Mouse (Mus musculus) heart, embryonic 14.5 days (tissue): ENCODE data around the gene Nme6. TPM values are rescaled to one million over a fixed set of nuclear protein-coding genes. Genes with fewer than 3 reads are reported as not detected.

Experiments
- ATAC-seq: fragments of 200-750 bp; cut with Nextera tagmentation; 2 replicates; pipeline ENCODE4 v1.8.0; 2017; ENCODE audit warnings: low read depth, moderate TSS enrichment; ENCODE audit not compliant: insufficient number of reproducible peaks, insufficient read depth, low FRiP score
- H3K27ac ChIP-seq, 2 experiments: fragments of 200-500 bp in 1 of 2; fragments of 300-500 bp in 1 of 2; sonication (generic) in 1 of 2; replicated peaks in 1 of 2; 2 replicates each; pipeline ENCODE4 v1.5.1; 2012 to 2014; ENCODE audit warnings: low read depth in 2 of 2, low read length in 2 of 2, control low read depth in 1 of 2, mild to moderate bottlenecking in 1 of 2, mixed read lengths in 1 of 2; ENCODE audit not compliant: control insufficient read depth in 1 of 2, insufficient read depth in 1 of 2
- H3K27me3 ChIP-seq: fragments of 300-500 bp; sonication (generic); 2 replicates; pipeline ENCODE4 v1.6.1; 2014; ENCODE audit warnings: mild to moderate bottlenecking, low read length, control low read depth; ENCODE audit not compliant: control insufficient read depth, insufficient read depth
- H3K36me3 ChIP-seq: fragments of 300-500 bp; sonication (generic); 2 replicates; pipeline ENCODE4 v1.6.1; 2014; ENCODE audit warnings: mild to moderate bottlenecking, control low read depth, low read length, mixed read lengths; ENCODE audit not compliant: control insufficient read depth, insufficient read depth
- H3K4me1 ChIP-seq, 2 experiments: fragments of 200-500 bp in 1 of 2; fragments of 300-500 bp in 1 of 2; sonication (generic) in 1 of 2; 2 replicates each; pipeline ENCODE4 v1.6.1; 2012 to 2014; ENCODE audit warnings: low read length in 2 of 2, control low read depth in 1 of 2, mixed read lengths in 1 of 2; ENCODE audit not compliant: control insufficient read depth in 2 of 2, insufficient read depth in 2 of 2
- H3K4me2 ChIP-seq: fragments of 300-500 bp; sonication (generic); 2 replicates; pipeline ENCODE4 v1.6.1; 2014; ENCODE audit warnings: mild to moderate bottlenecking, low read length
- H3K4me3 ChIP-seq, 2 experiments: fragments of 200-500 bp in 1 of 2; fragments of 300-500 bp in 1 of 2; sonication (generic) in 1 of 2; 2 replicates each; pipeline ENCODE4 v1.5.1; 2012 to 2014; ENCODE audit warnings: low read length in 2 of 2, mild to moderate bottlenecking in 2 of 2, control low read depth in 1 of 2, low read depth in 1 of 2, moderate library complexity in 1 of 2; ENCODE audit not compliant: control insufficient read depth in 1 of 2, insufficient read depth in 1 of 2
- H3K9ac ChIP-seq: fragments of 300-500 bp; sonication (generic); 2 replicates; pipeline ENCODE4 v1.6.1; 2014; ENCODE audit warnings: mild to moderate bottlenecking, low read length
- H3K9me3 ChIP-seq: fragments of 300-500 bp; sonication (generic); 2 replicates; pipeline ENCODE4 v1.6.1; 2016; ENCODE audit warnings: low read length, control low read depth; ENCODE audit not compliant: control insufficient read depth
- WGBS: fragments of 180-500 bp; shearing (Covaris S2); extraction: QIAGEN DNeasy Blood & Tissue Kit; methylation state at CpG from one replicate; pipeline ENCODE4 v1.1.7; 2014; 5-methylcytosine and 5-hydroxymethylcytosine counted together
- polyA plus RNA-seq: library from polyadenylated mRNA; unstranded; fragments of >200 nt; fragmentation: Nextera tagmentation; extraction: Ambion mirVana; gene quantifications from 2 replicates; pipeline ENCODE4 v1.2.1, GENCODE M21; 2014

Gene Nme6
- polyA plus RNA-seq, 1 experiment from 2014 or later = 62.3 TPM

DNA sequence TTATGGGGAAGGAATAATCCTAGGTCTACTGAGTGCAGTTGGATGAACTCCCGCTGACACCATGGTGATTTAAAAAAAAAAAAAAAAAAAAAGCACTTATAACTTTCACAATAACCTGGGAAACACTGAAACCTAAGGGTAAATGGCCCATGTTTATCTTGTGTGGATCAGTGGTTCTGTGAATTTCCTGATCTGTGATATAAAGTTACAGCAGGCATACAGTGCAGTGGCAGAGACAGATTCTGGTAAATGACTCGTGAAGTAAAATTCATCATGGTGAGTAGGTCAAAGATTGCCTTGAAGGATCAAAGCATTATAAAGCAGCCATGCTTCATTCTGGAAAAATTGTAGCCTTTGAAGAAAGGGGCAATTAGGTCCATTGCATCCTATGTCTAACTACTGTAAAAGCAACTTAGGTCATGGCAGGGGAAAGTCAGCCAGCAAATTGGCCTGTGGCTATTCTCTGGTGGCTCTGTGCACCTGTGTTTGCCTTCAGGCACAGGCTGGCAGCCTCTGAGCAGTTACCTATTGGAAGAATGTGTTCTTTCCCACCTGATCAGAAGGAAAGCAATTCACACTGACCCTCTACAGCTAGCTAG, 25.8 kb upstream of the Nme6 start:
- H3K27ac ChIP-seq = no peak overlapping the region
- no peak overlapping the region for H3K9ac ChIP-seq
- WGBS = 75% methylated on average over 2 of the region's 2 CpGs
- no peak overlapping the region for H3K4me3 ChIP-seq
- H3K9me3 ChIP-seq = no peaks in the 10 kb centered on the region
- no peak for ATAC-seq
- H3K4me1 ChIP-seq = no peaks in the 10 kb centered on the region
- no peaks in the 10 kb centered on the region for H3K36me3 ChIP-seq
- no peaks in the 10 kb centered on the region for H3K27me3 ChIP-seq
- H3K4me2 ChIP-seq = no peak overlapping the region

- Histone ChIP-seq H3K4me2 (no peak overlapping the region), H3K27me3 (no peaks in the 10 kb centered on the region), H3K9ac (no peak overlapping the region), H3K36me3 (no peaks in the 10 kb centered on the region), H3K4me1 (no peaks in the 10 kb centered on the region), H3K27ac (no peak overlapping the region), H3K4me3 (no peak overlapping the region), H3K9me3 (no peaks in the 10 kb centered on the region)
- 48% methylated on average over 3 of the region's 3 CpGs for WGBS
- no peak for ATAC-seq
Measured at GRCm38 (mm10) chr9:109807898-109808297, 24.7 kb upstream of the Nme6 start.

DNA sequence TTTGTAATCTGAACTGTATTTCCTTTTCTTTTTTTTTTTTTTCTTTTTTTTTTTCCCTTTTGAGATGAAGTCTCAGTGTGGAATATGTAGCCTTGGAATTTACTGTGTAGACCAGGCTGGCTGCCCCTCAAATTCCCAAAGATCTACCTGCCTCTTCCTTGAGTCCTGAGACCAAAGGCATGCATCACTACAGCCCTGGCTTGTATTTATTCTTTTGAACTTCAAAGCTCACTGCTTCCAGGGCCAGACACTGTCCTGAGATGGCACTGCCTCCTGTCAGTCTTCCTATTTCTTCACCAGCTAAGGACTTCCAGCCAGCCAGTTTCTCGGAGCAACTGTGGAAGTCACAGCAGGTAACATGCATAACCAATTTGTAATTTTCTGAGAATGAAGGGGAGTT, 20.6 kb upstream of the Nme6 start, which contains the start of gene Spink8:
Spink8 (plus strand) TSS at position 301 of the 400 bp plus-strand sequence.
- H3K27me3 ChIP-seq = no peaks in the 10 kb centered on the region
- H3K4me1 ChIP-seq = peaks cover 2 to 8% of the 10 kb centered on the region in 2 experiments; a peak in 2 of 4 replicates
- ATAC-seq = no peak
- no peak within 1 kb of the TSS for H3K4me3 ChIP-seq
- H3K9me3 ChIP-seq = no peaks in the 10 kb centered on the region
- H3K36me3 ChIP-seq = no peaks in the 10 kb centered on the region
- 82% methylated on average over 1 of the region's 1 CpGs for WGBS
- no peak within 1 kb of the TSS for H3K27ac ChIP-seq
- no peak within 1 kb of the TSS for H3K9ac ChIP-seq
- no peak within 1 kb of the TSS for H3K4me2 ChIP-seq

- Histone ChIP-seq H3K9ac (no peak overlapping the region), H3K9me3 (no peaks in the 10 kb centered on the region), H3K27me3 (no peaks in the 10 kb centered on the region), H3K4me2 (peak overlapping the region; percentile 36; the same call in 1 of the 2 replicates), H3K27ac (0 out of 4 replicates have a peak overlapping the region, but pooled peaks of 1 of the 2 experiments have one; percentile 7), H3K36me3 (no peaks in the 10 kb centered on the region), H3K4me3 (no peak overlapping the region), H3K4me1 (peaks cover 2 to 8% of the 10 kb centered on the region in 2 experiments; a peak in 2 of 4 replicates)
- 30% methylated on average over 7 of the region's 7 CpGs for WGBS
- ATAC-seq = 0 out of 2 replicates have a peak, but pooled peaks have one; percentile 64
Measured at GRCm38 (mm10) chr9:109813424-109813823, 19.1 kb upstream of the Nme6 start.

GRCm38 (mm10) chr9:109816341-109816740, 16.2 kb upstream of the Nme6 start:
- Histone ChIP-seq H3K4me3 (no peak overlapping the region), H3K4me1 (peaks cover 2 to 8% of the 10 kb centered on the region in 2 experiments; a peak in 2 of 4 replicates), H3K27me3 (no peaks in the 10 kb centered on the region), H3K9ac (no peak overlapping the region), H3K9me3 (no peaks in the 10 kb centered on the region), H3K27ac (no peak overlapping the region), H3K4me2 (no peak overlapping the region), H3K36me3 (no peaks in the 10 kb centered on the region)
- 24% methylated on average over 6 of the region's 6 CpGs for WGBS
- no peak for ATAC-seq

- Histone ChIP-seq H3K4me1 (no peaks in the 10 kb centered on the region), H3K4me2 (no peak overlapping the region), H3K27me3 (no peaks in the 10 kb centered on the region), H3K9ac (no peak overlapping the region), H3K4me3 (no peak overlapping the region), H3K36me3 (no peaks in the 10 kb centered on the region), H3K9me3 (no peaks in the 10 kb centered on the region), H3K27ac (no peak overlapping the region)
- no peak for ATAC-seq
- WGBS = 31% methylated on average over 4 of the region's 4 CpGs
Measured at GRCm38 (mm10) chr9:109825739-109826138, 6.8 kb upstream of the Nme6 start.

GRCm38 (mm10) chr9:109826181-109826580, 6.4 kb upstream of the Nme6 start:
- Histone ChIP-seq H3K27me3 (no peaks in the 10 kb centered on the region), H3K4me2 (no peak overlapping the region), H3K4me3 (no peak overlapping the region), H3K4me1 (no peaks in the 10 kb centered on the region), H3K27ac (no peak overlapping the region), H3K36me3 (no peaks in the 10 kb centered on the region), H3K9me3 (no peaks in the 10 kb centered on the region), H3K9ac (no peak overlapping the region)
- 51% methylated on average over 5 of the region's 5 CpGs for WGBS
- ATAC-seq = no peak

DNA sequence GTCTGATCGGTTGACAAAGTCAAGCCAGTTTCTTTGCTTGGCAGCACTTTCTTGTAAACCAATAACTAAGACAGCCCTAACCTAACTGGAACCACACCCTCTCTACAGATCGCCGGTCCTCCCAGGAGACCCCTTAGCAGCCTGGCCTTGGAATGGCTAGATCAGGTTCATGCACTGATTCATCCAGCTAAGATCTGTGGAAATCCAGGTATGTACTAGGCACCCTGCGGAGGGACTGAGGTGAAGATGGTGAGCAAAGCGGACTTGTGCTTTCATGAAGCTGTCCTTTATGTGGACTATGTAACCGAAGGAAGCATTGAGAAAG, 501 bp downstream of the Nme6 start:
- Histone ChIP-seq H3K4me1 (peaks cover 4 to 8% of the 10 kb centered on the region in 2 experiments; a peak in 2 of 4 replicates), H3K27ac (peak overlapping the region in 1 of 2 experiments; percentile 75; a peak in 1 of 4 replicates), H3K4me3 (peak overlapping the region; percentile 62 to 79), H3K27me3 (no peaks in the 10 kb centered on the region), H3K4me2 (peak overlapping the region; percentile 95), H3K9me3 (no peaks in the 10 kb centered on the region), H3K9ac (peak overlapping the region; percentile 80), H3K36me3 (peaks cover 22% of the 10 kb centered on the region)
- 8% methylated on average over 6 of the region's 6 CpGs for WGBS
- peak; percentile 43 for ATAC-seq
